Mouse (Mus musculus) large intestine, adult 2 months (tissue): ENCODE data around the gene 2210016F16Rik. TPM values are rescaled to one million over a fixed set of nuclear protein-coding genes. Genes with fewer than 3 reads are reported as not detected.
"Not testable (repeated sequence)": the region's sequence is repeated elsewhere in the genome, so short reads cannot be mapped to it uniquely, and the experiment has no call there.

Experiments used
- DNase-seq: peaks from one replicate; pipeline ENCODE4 v3.0.0-alpha.2; 2012; ENCODE audit warnings: low read depth, low spot score
- WGBS: fragments of 180-500 bp; shearing (Covaris S2); methylation state at CpG from one replicate; pipeline ENCODE4 v1.1.7; 2018; 5-methylcytosine and 5-hydroxymethylcytosine counted together
- polyA plus RNA-seq: library from polyadenylated mRNA; depleted of rRNA; stranded (reverse); fragments of >200 nt; gene quantifications from 2 replicates; pipeline ENCODE4 v1.2.3, GENCODE M21; 2012

The 2210016F16Rik gene
- polyA plus RNA-seq, 1 experiment = 56.0 TPM

GRCm38 (mm10) chr13:58385547-58385920 lies 509 bp upstream of the 2210016F16Rik start:
- WGBS = 43% methylated on average over 7 of the region's 7 CpGs
- no peak for DNase-seq

- WGBS = 32% methylated on average over 11 of the region's 11 CpGs
- DNase-seq = no peak
These were observed 654 bp downstream of the 2210016F16Rik start for GRCm38 (mm10) chr13:58384371-58384770.

DNA sequence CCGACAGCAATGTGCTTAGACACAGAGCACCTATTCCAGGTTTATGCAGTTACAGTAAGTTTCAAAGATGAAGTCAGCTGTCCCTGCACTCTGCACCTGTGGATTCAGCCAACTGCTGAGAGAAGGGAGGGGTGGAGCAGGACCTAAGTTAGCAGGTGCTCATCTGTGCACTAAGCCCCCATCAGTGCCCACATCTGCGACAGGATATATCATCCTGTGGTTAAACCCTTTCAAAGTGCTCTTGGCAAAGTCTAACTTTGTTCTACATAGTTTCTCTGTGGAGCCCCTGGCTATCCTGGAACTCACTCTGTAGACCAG lies 11.9 kb downstream of the 2210016F16Rik start:
- no peak for DNase-seq
- WGBS = 61% methylated on average over 2 of the region's 2 CpGs

GRCm38 (mm10) chr13:58372278-58373152 lies 12.5 kb downstream of the 2210016F16Rik start:
- no peak for DNase-seq
- WGBS = 28% methylated on average over 5 of the region's 5 CpGs

DNA sequence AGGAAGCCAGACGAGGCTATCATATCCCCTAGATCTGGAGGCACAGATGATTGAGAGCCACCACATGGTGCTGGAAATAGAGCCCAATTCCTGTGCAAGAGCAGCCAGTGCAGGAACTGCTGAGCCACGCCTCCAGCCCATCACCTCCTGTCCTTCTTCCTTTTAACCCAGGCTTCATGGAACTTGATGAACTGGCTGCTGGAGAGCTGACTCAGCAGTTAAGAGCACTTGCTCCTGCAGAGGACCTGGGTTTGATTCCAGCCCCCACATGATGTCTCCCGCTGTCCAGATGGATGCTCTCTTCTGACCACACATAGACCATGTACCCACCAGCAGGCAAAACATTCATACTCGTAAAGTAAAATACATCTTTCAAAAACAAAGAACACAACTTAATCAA lies 16.2 kb downstream of the 2210016F16Rik start:
- DNase-seq = no peak
- whole genome bisulfite sequencing = 78% methylated on average over 4 of the region's 4 CpGs

- WGBS = 62% methylated on average over 1 of the region's 1 CpGs
- DNase-seq = no peak
These were observed 17.4 kb downstream of the 2210016F16Rik start for GRCm38 (mm10) chr13:58367641-58368040.

DNA sequence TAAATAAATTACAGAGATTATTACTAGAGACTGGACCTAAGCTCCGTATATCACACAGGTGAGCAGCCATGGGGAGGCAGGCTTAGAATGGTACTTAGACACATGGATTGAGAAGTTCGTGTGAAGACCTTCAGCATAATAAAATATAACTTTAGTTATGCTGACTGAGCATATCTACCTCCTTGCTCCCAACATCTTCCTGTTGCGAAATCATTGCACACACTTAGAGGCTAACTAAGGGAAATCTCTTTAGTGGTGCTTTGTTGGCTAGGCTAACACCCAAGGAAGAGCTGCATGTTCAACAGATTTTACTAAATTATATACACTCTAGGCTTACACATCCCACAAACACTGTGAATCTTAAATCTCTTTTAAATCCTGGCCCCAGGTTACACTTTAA lies 18.7 kb downstream of the 2210016F16Rik start:
- 79% methylated on average over 3 of the region's 3 CpGs for WGBS
- no peak for DNase-seq

DNA sequence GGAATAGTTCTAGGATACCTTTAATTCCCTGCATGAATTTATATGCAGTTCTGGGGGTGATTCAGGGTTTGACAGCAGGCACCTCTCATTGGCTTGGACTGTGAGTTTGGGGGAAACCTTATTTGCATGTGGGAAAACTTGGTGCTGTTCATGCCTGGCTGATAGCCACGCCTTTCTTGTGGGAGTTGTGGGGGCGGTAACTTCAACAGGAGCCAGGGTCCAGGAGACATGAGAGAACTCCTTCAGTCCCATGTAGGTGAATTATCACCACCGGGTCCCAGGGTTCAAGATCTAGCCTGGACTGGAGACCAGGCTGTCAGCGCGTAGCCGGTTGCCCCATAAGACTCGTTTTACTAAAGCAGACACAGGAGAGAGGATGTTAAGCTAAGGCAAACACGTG lies 19.8 kb downstream of the 2210016F16Rik start:
- DNase-seq = not testable (repeated sequence)
- 83% methylated on average over 8 of the region's 8 CpGs for WGBS

DNA sequence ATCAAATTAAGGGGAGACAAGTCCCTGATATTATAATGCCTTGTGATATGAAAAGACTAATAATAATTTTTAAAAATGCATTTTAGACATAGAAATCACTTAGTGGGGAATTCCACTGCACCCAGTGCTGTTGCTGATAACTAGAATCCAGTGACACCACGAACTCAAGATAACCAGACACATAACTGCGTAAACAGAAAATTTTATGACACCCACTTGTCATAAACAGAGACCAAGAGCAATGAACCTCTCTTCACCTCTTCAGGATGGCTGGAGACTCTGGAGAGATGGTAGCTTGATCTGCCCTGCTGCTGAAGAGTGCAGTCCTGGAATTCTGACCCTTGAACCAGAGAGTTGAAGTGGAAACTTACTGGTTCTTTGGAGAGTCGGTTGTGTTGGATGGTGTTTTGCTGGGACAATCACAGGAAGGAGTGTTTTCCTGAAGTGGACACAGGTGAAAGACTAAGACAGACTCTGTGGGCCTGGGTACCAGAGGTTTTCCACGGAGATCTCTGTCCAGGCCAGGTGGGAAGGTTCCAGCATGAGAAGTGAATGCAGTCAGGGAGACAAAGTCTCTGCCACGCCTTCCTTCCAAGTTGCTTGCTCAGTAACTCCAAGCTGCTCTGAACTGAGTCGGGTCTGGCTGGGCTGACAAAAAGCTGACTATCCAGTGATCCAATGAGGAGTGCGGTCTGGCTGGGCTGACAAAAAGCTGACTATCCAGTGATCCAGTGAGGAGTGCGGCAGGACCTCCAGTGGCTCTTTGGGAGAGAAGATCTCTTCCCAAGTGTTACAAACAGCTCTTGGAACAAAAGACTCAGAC lies 20.5 kb downstream of the 2210016F16Rik start:
- no peak for DNase-seq
- WGBS = 36% methylated on average over 8 of the region's 8 CpGs

DNA sequence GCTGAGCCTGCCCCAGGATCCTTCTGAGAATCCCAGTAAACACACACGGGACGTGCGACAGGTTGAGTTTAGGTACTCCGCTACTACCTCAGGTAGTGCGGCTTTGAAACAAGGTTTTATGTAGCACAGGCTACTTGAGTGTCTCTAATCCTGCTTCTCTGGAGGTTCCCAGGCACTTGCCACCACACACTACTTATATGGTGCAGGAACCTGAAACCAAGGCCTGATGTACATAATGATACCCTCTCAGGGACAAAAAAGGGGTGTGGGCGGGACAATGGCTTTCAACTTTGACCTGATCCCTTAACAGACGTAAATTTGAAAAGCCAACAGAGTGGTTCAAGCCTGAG lies 25.7 kb downstream of the 2210016F16Rik start:
- 3% methylated on average over 7 of the region's 7 CpGs for WGBS
- DNase-seq = no peak

- under 1% methylated on average over 79 of the region's 85 CpGs for WGBS
- DNase-seq = peak; percentile 80
These were observed 26.3 kb downstream of the 2210016F16Rik start, which contains the start of gene Kif27 for GRCm38 (mm10) chr13:58358629-58359303. TSS of gene Kif27 (minus strand) at chr13:58359122.

DNA sequence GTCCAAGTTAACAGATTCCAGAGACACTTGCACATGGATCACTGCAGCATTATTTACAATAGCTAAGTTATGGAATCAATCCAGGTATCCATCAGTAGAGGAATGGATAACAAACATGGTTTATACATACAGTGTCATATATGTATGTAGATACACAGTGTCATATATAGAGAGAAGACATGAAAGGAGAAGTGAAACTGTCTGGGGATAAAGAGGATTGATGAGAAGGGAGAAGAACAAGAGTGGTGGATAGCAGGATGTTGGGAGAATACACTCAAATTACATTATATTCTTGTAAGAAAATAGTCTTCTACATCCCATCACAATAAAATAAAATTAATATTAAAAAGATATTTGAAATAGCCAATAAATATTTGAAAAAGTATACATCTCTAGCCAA lies 32.0 kb downstream of the 2210016F16Rik start:
- DNase-seq = no peak

- no peak for DNase-seq
- 26% methylated on average over 4 of the region's 4 CpGs for WGBS
These were observed 34.4 kb downstream of the 2210016F16Rik start for GRCm38 (mm10) chr13:58350606-58351005.

- WGBS = 81% methylated on average over 9 of the region's 9 CpGs
These were observed 40.5 kb downstream of the 2210016F16Rik start for GRCm38 (mm10) chr13:58344505-58344904.

GRCm38 (mm10) chr13:58337456-58337855 lies 47.6 kb downstream of the 2210016F16Rik start:
- WGBS = 73% methylated on average over 12 of the region's 12 CpGs
- no peak for DNase-seq

More at GRCm38 (mm10) chr13:58344505-58344904, 40.5 kb downstream of the 2210016F16Rik start:
- DNase-seq = no peak

GRCm38 (mm10) chr13:58334116-58334515 lies 50.9 kb downstream of the 2210016F16Rik start:
- no peak for DNase-seq
- 92% methylated on average over 5 of the region's 5 CpGs for WGBS
